10 mouse cellular contexts compared by ENCODE assay signal in the genomic region with DNA sequence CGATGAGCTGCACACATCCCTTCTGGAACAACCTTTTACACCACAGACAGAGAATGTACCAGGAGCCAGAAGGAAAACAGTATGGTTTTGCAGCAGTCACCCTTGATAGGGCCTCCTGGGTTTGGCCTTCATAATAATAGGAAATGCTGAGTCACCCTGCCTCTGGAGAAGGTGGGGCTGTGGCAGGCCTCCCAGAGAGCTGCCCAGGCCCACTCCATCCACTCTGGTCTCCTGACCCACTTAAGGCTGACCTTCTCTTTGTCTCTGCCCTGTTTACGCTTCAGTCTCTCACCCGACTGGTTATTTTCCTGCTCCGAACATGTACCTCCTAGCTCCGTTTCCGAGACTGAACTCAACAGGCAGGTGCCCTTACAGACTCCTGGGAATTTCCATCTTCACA. TPM values are rescaled to one million over a fixed set of nuclear protein-coding genes. Genes with fewer than 3 reads are reported as not detected.
DNase-seq lines count a peak whose midpoint lies in the region; ATAC-seq lines count a peak whose summit lies in the region.
"Had no signal": no experiment of that assay in that cellular context is flagged by ENCODE, and none has a peak within 500 bp of the region (broad histone marks: within the 10 kb centered on the region; RNA-seq: fewer than 3 reads in every experiment).

No protein-coding gene starts in this region.

- no peak overlapping the region for H3K4me3 ChIP-seq in midbrain, embryonic 11.5 days (ENCODE audit: low read depth, low read length)
- H3K4me3 ChIP-seq in midbrain, embryonic 10.5 days, result no peak overlapping the region
- no peak overlapping the region for H3K4me3 ChIP-seq in kidney, embryonic 15.5 days (replicated peaks)
- peak overlapping the region; percentile 85 for H3K4me3 ChIP-seq in megakaryocyte, embryonic 14.5 days (replicated peaks)
- H3K4me3 ChIP-seq: limb, embryonic 12.5 days had no signal

- no peaks in the 10 kb centered on the region for H3K27me3 ChIP-seq in midbrain, embryonic 11.5 days (ENCODE audit: control insufficient read depth, insufficient read depth, low read length)
- no peaks in the 10 kb centered on the region for H3K27me3 ChIP-seq in midbrain, embryonic 10.5 days (ENCODE audit: low read depth, poor library complexity, severe bottlenecking)
- H3K27me3 ChIP-seq in kidney, embryonic 15.5 days, result no peaks in the 10 kb centered on the region
- H3K27me3 ChIP-seq in megakaryocyte, embryonic 14.5 days (replicated peaks), result no peaks in the 10 kb centered on the region
- H3K27me3 ChIP-seq: limb, embryonic 12.5 days had no signal

- no peaks in the 10 kb centered on the region for H3K9me3 ChIP-seq in midbrain, embryonic 11.5 days (ENCODE audit: control insufficient read depth, low read length)
- no peaks in the 10 kb centered on the region for H3K9me3 ChIP-seq in midbrain, embryonic 10.5 days (replicated peaks)
- no peaks in the 10 kb centered on the region for H3K9me3 ChIP-seq in kidney, embryonic 15.5 days (replicated peaks)
- no peaks in the 10 kb centered on the region for H3K9me3 ChIP-seq in megakaryocyte, embryonic 14.5 days
- H3K9me3 ChIP-seq: limb, embryonic 12.5 days had no signal

- H3K4me2 ChIP-seq in midbrain, embryonic 11.5 days, result no peak overlapping the region
- H3K4me2 ChIP-seq in kidney, embryonic 15.5 days, result no peak overlapping the region
- H3K4me2 ChIP-seq: limb, embryonic 12.5 days had no signal

- no peak overlapping the region for H3K9ac ChIP-seq in midbrain, embryonic 11.5 days (ENCODE audit: low read length)
- H3K9ac ChIP-seq in kidney, embryonic 15.5 days, result no peak overlapping the region
- H3K9ac ChIP-seq: limb, embryonic 12.5 days had no signal

- DNase-seq in midbrain, embryonic 11.5 days (ENCODE audit: low spot score, missing footprints), result peak; percentile 61
- DNase-seq in midbrain, embryonic 10.5 days (ENCODE audit: low spot score), result no peak
- peak; percentile 95 for DNase-seq in heart, adult 11 months
- no peak for DNase-seq in natural killer cell, adult 2 months (ENCODE audit: low spot score in 2 of 2)
- DNase-seq in layer of hippocampus, adult 9-11 months, result no peak

- 83% methylated on average over 6 of the region's 6 CpGs for WGBS in midbrain, embryonic 11.5 days
- WGBS in midbrain, embryonic 10.5 days, result 78% methylated on average over 6 of the region's 6 CpGs
- WGBS in kidney, embryonic 15.5 days, result 80% methylated on average over 6 of the region's 6 CpGs

- no peaks in the 10 kb centered on the region; the same call in 1 of the 2 replicates for H3K4me1 ChIP-seq in midbrain, embryonic 11.5 days (ENCODE audit: control insufficient read depth, insufficient read depth, low read length)
- H3K4me1 ChIP-seq in midbrain, embryonic 10.5 days, result peaks cover 20% of the 10 kb centered on the region
- H3K4me1 ChIP-seq in kidney, embryonic 15.5 days, result peaks cover 5% of the 10 kb centered on the region
- peaks cover 79% of the 10 kb centered on the region for H3K4me1 ChIP-seq in megakaryocyte, embryonic 14.5 days

- no peak overlapping the region for H3K27ac ChIP-seq in midbrain, embryonic 11.5 days (ENCODE audit: low read depth, low read length)
- H3K27ac ChIP-seq in midbrain, embryonic 10.5 days (replicated peaks), result no peak overlapping the region
- H3K27ac ChIP-seq in kidney, embryonic 15.5 days, result no peak overlapping the region
- H3K27ac ChIP-seq: limb, embryonic 12.5 days had no signal

- H3K36me3 ChIP-seq in midbrain, embryonic 11.5 days (ENCODE audit: control insufficient read depth, insufficient read depth, low read length), result no peaks in the 10 kb centered on the region
- H3K36me3 ChIP-seq in midbrain, embryonic 10.5 days, result no peaks in the 10 kb centered on the region
- H3K36me3 ChIP-seq in kidney, embryonic 15.5 days, result no peaks in the 10 kb centered on the region
- H3K36me3 ChIP-seq in megakaryocyte, embryonic 14.5 days (replicated peaks; ENCODE audit: low read length), result peaks cover 13% of the 10 kb centered on the region
- H3K36me3 ChIP-seq: limb, embryonic 12.5 days had no signal

- no peak for ATAC-seq in midbrain, embryonic 11.5 days (ENCODE audit: low FRiP score)
- ATAC-seq in kidney, embryonic 15.5 days (replicated peaks; ENCODE audit: low FRiP score), result peak; percentile 77
- no peak; the same call in 1 of the 2 replicates for ATAC-seq in monocyte, adult 5-6 weeks (replicated peaks; ENCODE audit: insufficient number of reproducible peaks, low FRiP score, low TSS enrichment, poor library complexity, severe bottlenecking)

RNA-seq across cellular contexts. Expression of gene Ifrd1, which starts 0.3 kb away (rescaled TPM):
- polyA plus RNA-seq in midbrain, embryonic 11.5 days (2014; fragmentation: Nextera tagmentation; extraction: Ambion mirVana), result 198 and 210 TPM in 2 replicates
- 133 and 140 TPM in 2 replicates for polyA plus RNA-seq in midbrain, embryonic 10.5 days (2016; fragmentation: Nextera tagmentation; extraction: Ambion mirVana)
- 102 and 105 TPM in 2 replicates for polyA plus RNA-seq in kidney, embryonic 15.5 days (2015; fragmentation: Nextera tagmentation; extraction: Ambion mirVana)
- 40.6 and 71.8 TPM in 2 replicates for polyA plus RNA-seq in megakaryocyte, embryonic 14.5 days (2012; ENCODE audit: insufficient read depth, low replicate concordance)
- 450 to 581 TPM (median 532 TPM) in 3 replicates for total RNA-seq in monocyte, adult 5-6 weeks (2017)

RNA-seq across cellular contexts. Expression of gene Lsmem1, which starts 48.7 kb away (rescaled TPM):
- not detected in 2 replicates for polyA plus RNA-seq in midbrain, embryonic 11.5 days (2014; fragmentation: Nextera tagmentation; extraction: Ambion mirVana)
- polyA plus RNA-seq in midbrain, embryonic 10.5 days (2016; fragmentation: Nextera tagmentation; extraction: Ambion mirVana), result not detected in 2 replicates
- 0.17 and 0.24 TPM in 2 replicates for polyA plus RNA-seq in kidney, embryonic 15.5 days (2015; fragmentation: Nextera tagmentation; extraction: Ambion mirVana)
- 0.27 TPM in 1 of 2 replicates, not detected in the other for polyA plus RNA-seq in megakaryocyte, embryonic 14.5 days (2012; ENCODE audit: insufficient read depth, low replicate concordance)
- total RNA-seq in monocyte, adult 5-6 weeks (2017), result 0.29 to 1.2 TPM (median 0.96 TPM) in 3 replicates
- polyA plus RNA-seq: testis, adult 2 months had no signal

Comparison
In these comparisons a context has a peak if more than half of its experiments do, and no peak if none do; other contexts are left out.
1. DNase-seq: peak in midbrain, embryonic 11.5 days (single experiment) and heart, adult 11 months (single experiment); none in midbrain, embryonic 10.5 days (single experiment), natural killer cell, adult 2 months (0 of 2) and layer of hippocampus, adult 9-11 months (single experiment).